Comparison of ENCODE assay signal across 11 mouse cellular contexts in genomic region chr9:24909086-24909979, GRCm38 (mm10).
A peak's percentile ranks its signal among the peaks of the same experiment; 100 is the strongest.
DNase-seq lines count a peak whose midpoint lies in the region; ATAC-seq lines count a peak whose summit lies in the region.
"Had no signal": no experiment of that assay in that cellular context is flagged by ENCODE, and none has a peak within 500 bp of the region (broad histone marks: within the 10 kb centered on the region; RNA-seq: fewer than 3 reads in every experiment).

No protein-coding gene starts in this region.

- peak; percentile 31 to 32 for DNase-seq in right cerebral cortex, adult 2 months (ENCODE audit: low spot score in 2 of 2)
- DNase-seq in right cerebral cortex, postnatal 4 days = no peak
- DNase-seq in hindbrain, embryonic 11.5 days (ENCODE audit: low spot score) = peak; percentile 44
- DNase-seq in midbrain, embryonic 11.5 days (ENCODE audit: low spot score, missing footprints) = peak; percentile 86
- DNase-seq in gastrocnemius, postnatal 25 days = no peak
- no peak for DNase-seq in urinary bladder, postnatal 36 days (ENCODE audit: low spot score in 2 of 2)
- DNase-seq: adrenal gland, adult 2 months; cerebellum, adult 9-11 months; kidney, postnatal 14 days; thymus, postnatal 14 days had no signal

- H3K4me1 ChIP-seq in hindbrain, embryonic 11.5 days (replicated peaks; ENCODE audit: control insufficient read depth, insufficient read depth, low read length) = peaks cover 5% of the 10 kb centered on the region
- H3K4me1 ChIP-seq in midbrain, embryonic 11.5 days (ENCODE audit: control insufficient read depth, insufficient read depth, low read length) = peaks cover 13% of the 10 kb centered on the region

- no peaks in the 10 kb centered on the region for H3K9me3 ChIP-seq in hindbrain, embryonic 11.5 days (ENCODE audit: control insufficient read depth, low read length)
- no peaks in the 10 kb centered on the region for H3K9me3 ChIP-seq in midbrain, embryonic 11.5 days (ENCODE audit: control insufficient read depth, low read length)

- H3K36me3 ChIP-seq in hindbrain, embryonic 11.5 days (ENCODE audit: control insufficient read depth, insufficient read depth, low read length) = no peaks in the 10 kb centered on the region
- H3K36me3 ChIP-seq in midbrain, embryonic 11.5 days (ENCODE audit: control insufficient read depth, insufficient read depth, low read length) = no peaks in the 10 kb centered on the region

- no peak overlapping the region for H3K4me3 ChIP-seq in hindbrain, embryonic 11.5 days (ENCODE audit: low read depth, low read length)
- H3K4me3 ChIP-seq in midbrain, embryonic 11.5 days (ENCODE audit: low read depth, low read length) = no peak overlapping the region

- H3K4me2 ChIP-seq in hindbrain, embryonic 11.5 days (replicated peaks; ENCODE audit: low read depth, low read length) = 0 out of 2 replicates have a peak overlapping the region, but pooled peaks have one; percentile 3
- 0 out of 2 replicates have a peak overlapping the region, but pooled peaks have one; percentile 15 for H3K4me2 ChIP-seq in midbrain, embryonic 11.5 days

- H3K9ac ChIP-seq in hindbrain, embryonic 11.5 days (ENCODE audit: low read depth, low read length) = no peak overlapping the region
- no peak overlapping the region for H3K9ac ChIP-seq in midbrain, embryonic 11.5 days (ENCODE audit: low read length)

- peak; percentile 75 for ATAC-seq in hindbrain, embryonic 11.5 days (ENCODE audit: low FRiP score)
- ATAC-seq in midbrain, embryonic 11.5 days (ENCODE audit: low FRiP score) = peak; percentile 77
- no peak for ATAC-seq in megakaryocyte, adult 5-6 weeks (ENCODE audit: poor library complexity, severe bottlenecking)

- WGBS in hindbrain, embryonic 11.5 days = 52% methylated on average over 8 of the region's 8 CpGs
- WGBS in midbrain, embryonic 11.5 days = 54% methylated on average over 8 of the region's 8 CpGs

- H3K27ac ChIP-seq in hindbrain, embryonic 11.5 days (ENCODE audit: low read depth, low read length) = peak overlapping the region; percentile 59; the same call in 1 of the 2 replicates
- no peak overlapping the region; the same call in 1 of the 2 replicates for H3K27ac ChIP-seq in midbrain, embryonic 11.5 days (ENCODE audit: low read depth, low read length)

- no peaks in the 10 kb centered on the region for H3K27me3 ChIP-seq in hindbrain, embryonic 11.5 days (ENCODE audit: control insufficient read depth, insufficient read depth, low read length)
- H3K27me3 ChIP-seq in midbrain, embryonic 11.5 days (ENCODE audit: control insufficient read depth, insufficient read depth, low read length) = no peaks in the 10 kb centered on the region

Comparison
In these comparisons a context has a peak if more than half of its experiments do, and no peak if none do; other contexts are left out.
1. DNase-seq: peak in right cerebral cortex, adult 2 months (2 of 2), hindbrain, embryonic 11.5 days (single experiment) and midbrain, embryonic 11.5 days (single experiment); none in right cerebral cortex, postnatal 4 days (single experiment), gastrocnemius, postnatal 25 days (single experiment) and urinary bladder, postnatal 36 days (0 of 2).